Mouse (Mus musculus) kidney, embryonic 16.5 days (tissue): ENCODE measurements around the gene Tmod3. TPM values are rescaled to one million over a fixed set of nuclear protein-coding genes. Genes with fewer than 3 reads are reported as not detected.

Experiments used
- ATAC-seq: fragments of 200-750 bp; cut with Nextera tagmentation; 2 replicates; pipeline ENCODE4 v1.8.0; 2017; ENCODE audit warnings: moderate TSS enrichment; ENCODE audit not compliant: low FRiP score, low TSS enrichment
- H3K27ac ChIP-seq: fragments of 300-500 bp; sonication (generic); 2 replicates; pipeline ENCODE4 v1.5.1; 2014; ENCODE audit warnings: low read length
- H3K27me3 ChIP-seq: fragments of 300-500 bp; sonication (generic); 2 replicates; pipeline ENCODE4 v1.6.1; 2014; ENCODE audit warnings: low read length, control low read depth, mixed read lengths; ENCODE audit not compliant: insufficient read depth
- H3K36me3 ChIP-seq: fragments of 300-500 bp; sonication (generic); 2 replicates; pipeline ENCODE4 v1.6.1; 2014; ENCODE audit warnings: low read length, control low read depth, mixed read lengths; ENCODE audit not compliant: insufficient read depth
- H3K4me1 ChIP-seq: fragments of 300-500 bp; sonication (generic); 2 replicates; pipeline ENCODE4 v1.6.1; 2014; ENCODE audit warnings: low read length, control low read depth, mixed read lengths; ENCODE audit not compliant: insufficient read depth
- H3K4me2 ChIP-seq: fragments of 300-500 bp; sonication (generic); replicated peaks from 2 replicates; pipeline ENCODE4 v1.6.1; 2014; ENCODE audit warnings: low read depth, low read length
- H3K4me3 ChIP-seq: fragments of 300-500 bp; sonication (generic); 2 replicates; pipeline ENCODE4 v1.5.1; 2014; ENCODE audit warnings: mild to moderate bottlenecking, low read length
- H3K9ac ChIP-seq: fragments of 300-500 bp; sonication (generic); replicated peaks from 2 replicates; pipeline ENCODE4 v1.6.1; 2014; ENCODE audit warnings: low read length
- H3K9me3 ChIP-seq: fragments of 300-500 bp; sonication (generic); 2 replicates; pipeline ENCODE4 v1.6.1; 2016; ENCODE audit warnings: low read length, control low read depth
- WGBS: fragments of 180-500 bp; shearing (Covaris S2); extraction: QIAGEN DNeasy Blood & Tissue Kit; methylation state at CpG from one replicate; pipeline ENCODE4 v1.1.7; 2014; 5-methylcytosine and 5-hydroxymethylcytosine counted together
- polyA plus RNA-seq: library from polyadenylated mRNA; unstranded; fragments of >200 nt; fragmentation: Nextera tagmentation; extraction: Ambion mirVana; gene quantifications from 2 replicates; pipeline ENCODE4 v1.2.1, GENCODE M21; 2015

Tmod3 gene
- polyA plus RNA-seq, 1 experiment from 2014 or later, result 167 TPM

DNA sequence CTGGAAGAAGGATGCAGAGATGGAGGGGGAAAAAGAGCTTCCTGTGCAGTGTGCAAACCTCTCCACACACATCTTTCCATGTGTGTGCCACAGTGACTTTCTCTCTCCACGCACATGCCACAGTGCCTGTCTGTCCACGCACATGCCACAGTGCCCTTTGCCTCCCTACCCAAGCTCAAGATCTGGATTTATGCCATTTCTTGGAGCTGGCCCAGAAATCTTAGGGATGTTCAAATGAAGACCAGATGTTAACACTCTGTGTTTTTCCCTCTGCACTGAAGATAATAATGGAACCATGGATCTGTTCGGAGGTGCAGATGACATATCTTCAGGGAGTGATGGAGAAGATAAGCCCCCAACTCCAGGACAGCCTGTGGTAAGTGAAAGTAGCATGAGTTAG, 111.4 kb downstream of the Tmod3 start:
- no peak overlapping the region for H3K9ac ChIP-seq
- no peak overlapping the region for H3K4me3 ChIP-seq
- H3K4me2 ChIP-seq, result no peak overlapping the region
- peaks cover under 1% of the 10 kb centered on the region; the same call in 1 of the 2 replicates for H3K4me1 ChIP-seq
- no peak overlapping the region for H3K27ac ChIP-seq
- H3K9me3 ChIP-seq, result no peaks in the 10 kb centered on the region; the same call in 1 of the 2 replicates
- H3K27me3 ChIP-seq, result no peaks in the 10 kb centered on the region
- H3K36me3 ChIP-seq, result peaks cover 61% of the 10 kb centered on the region
- no peak for ATAC-seq
- WGBS, result 91% methylated on average over 3 of the region's 3 CpGs

Other genes with a start within 250 kb of the Tmod3 start
- not detected in 2 replicates for gene Bcl2l10, start 211.9 kb downstream of the Tmod3 start, polyA plus RNA-seq
- gene Mapk6, start 149.7 kb downstream of the Tmod3 start, polyA plus RNA-seq, result 55.0 and 61.9 TPM in 2 replicates
- 40.1 and 43.1 TPM in 2 replicates for gene Leo1, start 118.1 kb downstream of the Tmod3 start, polyA plus RNA-seq
- 19.7 and 20.8 TPM in 2 replicates for gene Tmod2, start 51.7 kb upstream of the Tmod3 start, polyA plus RNA-seq
- 31.0 and 31.5 TPM in 2 replicates for gene Lysmd2, start 66.1 kb upstream of the Tmod3 start, polyA plus RNA-seq
- gene Scg3, start 124.4 kb upstream of the Tmod3 start, polyA plus RNA-seq, result 0.59 and 1.3 TPM in 2 replicates
- gene Bmp5, start 215.7 kb upstream of the Tmod3 start, polyA plus RNA-seq, result 1.2 and 1.9 TPM in 2 replicates